Mouse (Mus musculus): ENCODE data around the gene Gys2. TPM values are rescaled to one million over a fixed set of nuclear protein-coding genes. Genes with fewer than 3 reads are reported as not detected.
A peak's percentile ranks its signal among the peaks of the same experiment; 100 is the strongest.
"Not testable (repeated sequence)": the region's sequence is repeated elsewhere in the genome, so short reads cannot be mapped to it uniquely, and the experiment has no call there.

Gene Gys2
- 0.50 TPM in 1 of 2 replicates, not detected in the other for polyA plus RNA-seq (2016; fragmentation: Nextera tagmentation; extraction: Ambion mirVana)

DNA sequence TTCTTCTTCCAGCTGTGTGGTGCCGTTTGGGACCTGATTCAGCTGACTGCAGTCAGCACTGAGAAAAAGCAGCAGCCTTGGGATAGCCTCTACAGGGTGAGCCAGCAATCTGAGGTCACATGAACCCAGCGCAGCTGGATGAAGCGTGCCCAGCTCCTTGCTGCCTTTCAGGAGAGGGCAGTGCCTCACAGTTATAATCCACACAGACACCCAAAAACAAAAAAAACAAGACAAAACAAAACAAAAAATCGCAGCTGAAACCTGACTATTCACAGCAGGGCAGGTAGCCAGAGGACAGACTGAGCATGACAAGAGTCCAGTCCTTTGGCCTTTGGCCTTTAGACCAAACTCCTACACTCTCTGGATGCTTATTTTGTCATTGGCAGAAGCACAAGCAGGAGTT is at the start of gene Gys2:
Gene Gys2 (minus strand): TSS at position 309 of the 403 bp plus-strand sequence.
- no peak for ATAC-seq (ENCODE audit: low FRiP score)
- Histone ChIP-seq H3K4me1 (no peaks in the 10 kb centered on the region), H3K36me3 (no peaks in the 10 kb centered on the region), H3K4me3 (no peak within 1 kb of the TSS), H3K4me2 (replicated peaks) (no peak within 1 kb of the TSS), H3K9me3 (replicated peaks) (no peaks in the 10 kb centered on the region), H3K27ac (no peak within 1 kb of the TSS), H3K27me3 (no peaks in the 10 kb centered on the region), H3K9ac (no peak within 1 kb of the TSS)
- WGBS, result 62% methylated on average over 4 of the region's 4 CpGs

DNA sequence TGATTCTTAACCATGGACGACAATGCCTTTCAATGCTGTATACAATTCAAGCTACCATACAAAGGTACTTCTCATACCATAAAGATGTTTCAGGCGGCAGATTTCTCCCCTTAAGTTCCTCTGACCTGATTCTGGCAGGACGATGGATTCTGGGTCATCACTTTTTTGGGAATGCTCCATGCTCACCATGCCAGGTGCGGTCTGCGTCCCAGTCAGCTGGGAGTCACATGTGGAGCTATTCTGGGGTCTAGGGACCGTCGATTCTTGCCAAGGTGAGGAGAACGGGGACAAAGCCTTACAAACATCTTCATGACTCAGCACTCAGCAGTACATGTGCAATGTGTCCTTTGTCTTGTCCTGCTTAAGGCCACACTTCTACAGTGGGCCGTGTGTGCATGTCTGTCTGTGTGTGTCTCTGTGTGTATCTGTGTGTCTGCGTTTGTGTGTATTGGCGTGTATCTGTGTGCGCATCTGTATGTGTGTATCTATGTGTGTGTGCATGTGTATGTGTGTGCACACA is 48.7 kb upstream of the Gys2 start:
- no peaks in the 10 kb centered on the region for H3K9me3 ChIP-seq (replicated peaks)
- H3K27me3 ChIP-seq, result no peaks in the 10 kb centered on the region; the same call in 1 of the 2 replicates
- H3K4me1 ChIP-seq, result no peaks in the 10 kb centered on the region
- no peak overlapping the region for H3K4me3 ChIP-seq
- no peak for ATAC-seq (ENCODE audit: low FRiP score)
- 86% methylated on average over 12 of the region's 12 CpGs for WGBS
- no peak overlapping the region for H3K9ac ChIP-seq
- no peaks in the 10 kb centered on the region for H3K36me3 ChIP-seq
- H3K4me2 ChIP-seq (replicated peaks), result no peak overlapping the region
- H3K27ac ChIP-seq, result no peak overlapping the region

- H3K9me3 ChIP-seq (replicated peaks), result no peaks in the 10 kb centered on the region
- H3K4me1 ChIP-seq, result no peaks in the 10 kb centered on the region
- H3K4me2 ChIP-seq (replicated peaks), result no peak overlapping the region
- 20% methylated on average over 6 of the region's 6 CpGs for WGBS
- ATAC-seq (ENCODE audit: low FRiP score), result peak; percentile 56; the same call in 1 of the 2 replicates
- no peaks in the 10 kb centered on the region for H3K36me3 ChIP-seq
- H3K27ac ChIP-seq, result no peak overlapping the region
- no peak overlapping the region for H3K4me3 ChIP-seq
- no peak overlapping the region for H3K9ac ChIP-seq
- no peaks in the 10 kb centered on the region; the same call in 1 of the 2 replicates for H3K27me3 ChIP-seq
Observed at GRCm38 (mm10) chr6:142519110-142519509, 46.2 kb upstream of the Gys2 start.

DNA sequence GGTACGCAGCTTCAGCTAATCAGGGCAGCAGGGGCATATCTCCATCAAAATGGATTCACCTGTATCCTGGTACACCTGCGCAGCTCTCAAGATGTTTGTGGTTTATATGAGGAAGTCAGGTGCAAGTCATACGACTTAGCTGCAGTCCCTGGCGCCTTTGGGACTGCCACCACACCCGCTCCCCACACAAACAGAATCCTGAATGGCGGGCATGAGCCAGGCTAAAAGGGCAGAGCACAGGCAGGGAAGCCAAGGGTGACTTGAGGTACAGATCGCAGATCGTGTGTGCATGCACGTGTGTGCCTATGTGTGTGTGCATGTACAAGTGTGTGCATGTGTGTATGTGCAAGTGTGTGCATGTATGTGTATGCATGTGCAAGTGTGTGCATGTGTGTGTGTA is 42.5 kb upstream of the Gys2 start:
- WGBS, result 75% methylated on average over 9 of the region's 9 CpGs
- H3K4me1 ChIP-seq; H3K4me3 ChIP-seq; ATAC-seq (ENCODE audit: low FRiP score); H3K36me3 ChIP-seq; H3K27me3 ChIP-seq; H3K27ac ChIP-seq; H3K9ac ChIP-seq; H3K9me3 ChIP-seq (replicated peaks); H3K4me2 ChIP-seq (replicated peaks): not testable (repeated sequence)

GRCm38 (mm10) chr6:142514912-142515311 is 42.0 kb upstream of the Gys2 start:
- ATAC-seq (ENCODE audit: low FRiP score), result no peak

DNA sequence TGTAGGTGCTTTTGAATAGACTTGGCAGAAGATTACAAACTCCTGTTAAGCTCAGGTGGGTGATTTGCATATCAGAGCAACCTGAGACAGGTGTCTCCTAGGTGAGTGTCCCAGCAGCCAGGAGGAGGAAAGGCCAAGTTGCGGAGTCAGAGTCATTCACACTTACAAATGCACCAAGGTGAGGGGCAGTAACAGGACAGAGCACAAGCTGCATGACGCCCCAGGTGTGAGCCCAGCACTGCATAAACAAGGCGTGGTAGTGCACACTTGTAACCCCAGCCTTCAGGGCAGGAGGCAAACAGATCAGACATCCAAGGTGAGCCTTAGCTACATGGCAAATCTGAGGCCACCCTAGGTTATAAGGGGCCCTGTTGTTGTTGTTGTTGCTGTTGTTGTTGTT is 40.0 kb upstream of the Gys2 start:
- H3K4me2 ChIP-seq (replicated peaks), result no peak overlapping the region
- H3K9ac ChIP-seq, result no peak overlapping the region
- H3K4me3 ChIP-seq, result no peak overlapping the region
- H3K9me3 ChIP-seq (replicated peaks), result no peaks in the 10 kb centered on the region
- no peak overlapping the region for H3K27ac ChIP-seq
- H3K4me1 ChIP-seq, result peaks cover 5% of the 10 kb centered on the region; the same call in 1 of the 2 replicates
- no peak for ATAC-seq (ENCODE audit: low FRiP score)
- WGBS, result 58% methylated on average over 3 of the region's 3 CpGs
- H3K36me3 ChIP-seq, result no peaks in the 10 kb centered on the region
- peaks cover 17% of the 10 kb centered on the region for H3K27me3 ChIP-seq

More at GRCm38 (mm10) chr6:142514912-142515311, 42.0 kb upstream of the Gys2 start:
- Histone ChIP-seq H3K4me2 (replicated peaks) (no peak overlapping the region), H3K36me3 (no peaks in the 10 kb centered on the region), H3K4me1 (no peaks in the 10 kb centered on the region), H3K27me3 (peaks cover 4% of the 10 kb centered on the region), H3K9me3 (replicated peaks) (no peaks in the 10 kb centered on the region), H3K4me3 (no peak overlapping the region), H3K9ac (no peak overlapping the region), H3K27ac (no peak overlapping the region)
- 5% methylated on average over 10 of the region's 10 CpGs for WGBS

- no peak overlapping the region for H3K9ac ChIP-seq
- H3K4me3 ChIP-seq, result no peak overlapping the region
- no peaks in the 10 kb centered on the region for H3K36me3 ChIP-seq
- 18% methylated on average over 12 of the region's 12 CpGs for WGBS
- H3K4me2 ChIP-seq (replicated peaks), result no peak overlapping the region
- H3K9me3 ChIP-seq (replicated peaks), result no peaks in the 10 kb centered on the region
- peaks cover 9% of the 10 kb centered on the region; the same call in 1 of the 2 replicates for H3K4me1 ChIP-seq
- H3K27me3 ChIP-seq, result peaks cover 17% of the 10 kb centered on the region
- no peak overlapping the region for H3K27ac ChIP-seq
- no peak for ATAC-seq (ENCODE audit: low FRiP score)
Observed at GRCm38 (mm10) chr6:142511516-142512135, 38.7 kb upstream of the Gys2 start.

DNA sequence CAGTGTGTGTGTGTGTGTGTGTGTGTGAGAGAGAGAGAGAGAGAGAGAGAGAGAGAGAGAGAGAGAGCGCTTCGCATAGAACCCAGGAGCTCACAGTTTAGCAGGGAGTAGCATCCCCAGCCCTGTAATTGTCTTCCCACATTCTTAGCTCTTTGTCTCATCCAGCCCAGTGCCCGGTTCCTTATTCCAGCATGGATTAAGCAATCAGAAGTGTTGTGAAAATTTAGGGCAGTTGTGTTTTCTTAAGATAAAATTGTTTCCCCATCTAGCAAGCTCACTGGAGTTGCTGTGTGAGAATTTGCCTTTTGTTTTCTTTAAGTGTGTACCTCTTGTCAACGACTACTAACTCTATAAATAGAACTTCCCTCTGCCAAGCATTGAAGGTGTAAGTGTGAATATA is 35.8 kb upstream of the Gys2 start:
- H3K27me3 ChIP-seq, result peaks cover 17% of the 10 kb centered on the region
- H3K4me2 ChIP-seq (replicated peaks), result 0 out of 2 replicates have a peak overlapping the region, but pooled peaks have one; percentile 88

GRCm38 (mm10) chr6:142507785-142508162 is 34.9 kb upstream of the Gys2 start, which contains the start of gene Ldhb:
Gene Ldhb (minus strand): TSS chr6:142507957.
- under 1% methylated on average over 16 of the region's 19 CpGs for WGBS
- H3K4me2 ChIP-seq (replicated peaks), result peak within 1 kb of the TSS; percentile 88
- peak within 1 kb of the TSS; percentile 78 for H3K9ac ChIP-seq
- ATAC-seq (ENCODE audit: low FRiP score), result peak; percentile 97
- no peaks in the 10 kb centered on the region for H3K9me3 ChIP-seq (replicated peaks)
- H3K27ac ChIP-seq, result peak within 1 kb of the TSS; percentile 71
- peak within 1 kb of the TSS; percentile 64 for H3K4me3 ChIP-seq
- H3K36me3 ChIP-seq, result peaks cover 9% of the 10 kb centered on the region; the same call in 1 of the 2 replicates
- H3K4me1 ChIP-seq, result peaks cover 27% of the 10 kb centered on the region
- H3K27me3 ChIP-seq, result peaks cover 17% of the 10 kb centered on the region

More for the DNA sequence above, 35.8 kb upstream of the Gys2 start:
- H3K4me3 ChIP-seq, result no peak overlapping the region
- ATAC-seq (ENCODE audit: low FRiP score), result no peak
- WGBS, result 13% methylated on average over 4 of the region's 4 CpGs
- no peak overlapping the region for H3K27ac ChIP-seq
- H3K9me3 ChIP-seq (replicated peaks), result no peaks in the 10 kb centered on the region
- peaks cover 7% of the 10 kb centered on the region; the same call in 1 of the 2 replicates for H3K36me3 ChIP-seq
- peaks cover 25% of the 10 kb centered on the region for H3K4me1 ChIP-seq
- H3K9ac ChIP-seq, result no peak overlapping the region

- Histone ChIP-seq H3K4me3 (peak overlapping the region; percentile 64), H3K9ac (peak overlapping the region; percentile 78), H3K27me3 (peaks cover 17% of the 10 kb centered on the region), H3K4me2 (replicated peaks) (peak overlapping the region; percentile 88), H3K4me1 (peaks cover 27% of the 10 kb centered on the region), H3K9me3 (replicated peaks) (no peaks in the 10 kb centered on the region), H3K27ac (peak overlapping the region; percentile 71), H3K36me3 (peaks cover 9% of the 10 kb centered on the region; the same call in 1 of the 2 replicates)
- WGBS, result under 1% methylated on average over 30 of the region's 30 CpGs
- peak; percentile 82 for ATAC-seq (ENCODE audit: low FRiP score)
Observed at GRCm38 (mm10) chr6:142507033-142507784, 34.3 kb upstream of the Gys2 start.

DNA sequence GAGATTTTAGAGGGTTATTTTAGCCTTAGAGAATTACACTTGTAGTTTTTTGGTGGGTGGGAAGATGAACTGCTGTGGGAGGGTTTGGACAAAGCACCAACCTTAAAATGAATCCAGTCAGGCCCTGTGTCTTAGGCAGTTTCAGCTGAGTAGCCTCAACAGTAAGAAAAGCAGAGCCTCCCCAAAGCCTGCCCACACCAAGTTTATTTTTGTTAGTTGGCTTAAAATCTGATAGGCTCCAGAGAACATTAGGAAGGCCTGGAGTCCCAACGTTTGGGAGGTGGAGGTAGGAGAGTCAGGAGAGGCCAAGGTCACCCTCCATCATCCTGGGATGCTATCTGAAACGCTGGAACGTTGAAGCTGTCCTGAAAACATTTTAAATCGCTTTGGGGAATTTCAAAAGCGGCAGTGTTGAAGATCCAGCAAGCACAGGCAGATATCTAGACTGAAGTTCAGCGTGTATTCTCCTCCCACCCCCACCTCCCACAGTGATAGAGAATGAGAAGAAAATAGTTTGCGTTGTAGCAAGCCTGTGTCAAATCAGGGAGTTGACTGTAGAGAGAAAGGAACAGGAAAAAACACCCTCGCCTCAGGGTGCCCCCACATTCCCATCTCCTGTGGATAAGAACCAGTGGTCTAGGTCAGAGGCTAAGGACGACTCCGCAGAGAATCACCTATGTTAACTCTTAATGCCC is 33.6 kb upstream of the Gys2 start:
- H3K4me2 ChIP-seq (replicated peaks), result peak overlapping the region; percentile 88
- no peaks in the 10 kb centered on the region for H3K9me3 ChIP-seq (replicated peaks)
- peaks cover 12% of the 10 kb centered on the region for H3K36me3 ChIP-seq
- H3K27me3 ChIP-seq, result peaks cover 15% of the 10 kb centered on the region
- H3K4me3 ChIP-seq, result peak overlapping the region; percentile 64
- H3K4me1 ChIP-seq, result peaks cover 27% of the 10 kb centered on the region
- 10% methylated on average over 10 of the region's 10 CpGs for WGBS
- no peak overlapping the region for H3K27ac ChIP-seq
- ATAC-seq (ENCODE audit: low FRiP score), result no peak
- peak overlapping the region; percentile 78 for H3K9ac ChIP-seq

GRCm38 (mm10) chr6:142503601-142504000 is 30.7 kb upstream of the Gys2 start:
- 75% methylated on average over 8 of the region's 8 CpGs for WGBS
- peaks cover 27% of the 10 kb centered on the region for H3K36me3 ChIP-seq
- no peak overlapping the region for H3K9ac ChIP-seq
- no peak for ATAC-seq (ENCODE audit: low FRiP score)
- H3K9me3 ChIP-seq (replicated peaks), result no peaks in the 10 kb centered on the region
- no peak overlapping the region for H3K27ac ChIP-seq
- H3K4me2 ChIP-seq (replicated peaks), result 0 out of 2 replicates have a peak overlapping the region, but pooled peaks have one; percentile 16
- peaks cover under 1% of the 10 kb centered on the region; the same call in 1 of the 2 replicates for H3K27me3 ChIP-seq
- H3K4me1 ChIP-seq, result peaks cover 27% of the 10 kb centered on the region
- H3K4me3 ChIP-seq, result no peak overlapping the region

Data from hindbrain, embryonic 12.5 days (tissue).